Mouse (Mus musculus) fibroblast of lung, adult 2 months (primary cell): ENCODE measurements around the gene Immp2l.
"Not testable (repeated sequence)": the region's sequence is repeated elsewhere in the genome, so short reads cannot be mapped to it uniquely, and the experiment has no call there.

Experiments used
- DNase-seq: peaks from one replicate; pipeline ENCODE4 v3.0.0-alpha.2; 2011; ENCODE audit warnings: low read depth

The Immp2l gene

DNA sequence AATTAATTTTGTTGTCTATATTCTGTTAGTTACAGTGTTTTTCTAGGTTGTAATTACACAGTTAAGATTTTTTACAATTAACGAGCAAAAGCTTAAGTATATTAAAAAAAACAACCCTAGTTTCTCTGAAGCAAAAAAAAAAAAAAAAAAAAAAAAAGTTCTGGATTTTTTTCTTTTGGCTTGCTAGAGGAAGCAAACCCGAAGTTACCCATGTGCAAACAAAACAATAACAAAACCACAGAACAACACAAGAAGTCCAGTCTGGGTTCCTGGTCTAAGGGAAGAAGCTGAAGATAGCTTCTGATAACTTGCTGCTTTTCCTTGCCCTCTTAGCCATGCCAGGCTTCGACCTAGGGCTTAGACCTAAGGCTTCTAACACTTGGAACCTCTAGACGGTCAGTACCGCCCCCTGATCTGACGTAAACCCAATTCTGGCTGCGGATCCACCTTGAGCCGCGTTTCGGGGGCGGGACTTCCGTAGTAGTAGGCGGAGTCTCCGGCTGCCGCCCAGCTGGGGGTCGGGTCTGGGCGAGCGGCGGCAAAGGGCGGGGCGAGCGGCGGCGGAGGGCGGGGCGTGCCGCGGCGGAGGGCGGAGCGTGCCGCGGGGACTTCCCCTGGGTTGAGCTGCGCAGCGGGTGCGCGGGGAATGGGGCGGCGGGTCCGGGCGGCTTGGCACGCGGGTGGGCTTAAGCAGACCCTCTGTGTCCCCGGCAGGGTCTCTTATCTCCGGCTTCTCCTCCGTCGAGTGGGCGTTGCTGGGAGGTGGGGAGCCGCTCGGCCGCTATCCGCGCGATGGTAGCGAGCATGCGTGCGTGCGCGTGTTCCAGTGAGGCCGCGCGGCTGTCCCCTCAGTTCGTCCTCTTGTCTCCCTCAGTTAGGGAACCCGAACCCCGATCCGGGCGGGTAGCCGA is at the start of gene Immp2l:
Immp2l (plus strand) TSS at position 580 of the 911 bp plus-strand sequence.
- DNase-seq = peak; percentile 61

DNA sequence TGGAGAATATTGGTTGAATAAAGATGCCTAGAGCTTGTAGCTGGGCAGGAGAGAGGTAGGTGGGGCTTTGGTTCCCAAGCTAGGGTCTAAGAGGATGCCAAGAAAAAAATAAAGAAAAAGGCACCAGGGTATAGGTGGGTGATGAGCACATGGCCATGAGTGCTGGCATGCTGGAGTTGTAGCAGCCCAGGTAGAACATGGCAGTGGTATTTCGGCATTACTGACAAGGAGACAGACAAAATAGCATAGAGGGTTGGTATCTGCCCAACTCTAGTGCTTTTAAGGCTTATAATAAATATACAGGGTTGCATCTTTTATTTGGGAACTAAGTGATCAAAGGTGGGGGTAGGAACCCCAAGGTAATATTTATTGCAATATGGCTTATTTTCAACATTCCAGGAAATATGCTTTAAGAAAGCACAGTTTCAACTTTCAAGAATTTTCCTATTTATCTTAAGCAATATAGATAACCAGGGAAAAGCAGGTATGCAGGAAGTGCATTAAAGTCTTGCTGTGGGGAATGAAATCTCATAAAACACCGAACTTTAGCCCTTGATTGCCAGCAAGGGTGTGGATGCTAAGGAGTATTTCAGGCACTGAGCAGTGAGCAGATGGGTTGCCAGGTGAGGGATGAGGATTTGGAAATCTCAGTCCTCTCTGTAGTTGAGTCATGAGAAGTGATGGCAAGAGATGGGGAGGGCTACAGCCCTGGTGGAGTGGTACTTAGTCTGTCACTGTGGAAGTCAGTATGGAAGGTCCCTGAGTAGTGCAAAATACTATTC is 45.0 kb upstream of the Immp2l start:
- DNase-seq = no peak

DNA sequence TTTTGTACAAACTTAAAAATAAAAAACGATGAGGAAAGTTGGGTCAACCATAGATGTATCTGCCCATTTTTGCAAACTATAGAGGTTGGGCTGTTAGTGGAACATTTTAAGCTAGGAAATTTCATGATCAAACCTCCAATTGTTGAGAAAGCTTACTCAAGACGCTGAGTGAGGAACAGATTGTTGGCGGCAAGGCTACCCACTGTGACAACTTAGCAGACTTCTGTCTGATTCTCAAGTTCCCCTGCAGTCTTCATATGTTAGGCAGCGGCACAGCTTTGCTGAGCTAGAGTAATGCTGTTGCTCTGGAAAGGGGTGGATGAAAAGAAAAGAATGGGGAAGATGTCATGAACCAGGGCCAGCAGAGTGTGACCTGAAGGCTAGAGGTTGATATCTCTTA is 44.2 kb upstream of the Immp2l start:
- no peak for DNase-seq

DNA sequence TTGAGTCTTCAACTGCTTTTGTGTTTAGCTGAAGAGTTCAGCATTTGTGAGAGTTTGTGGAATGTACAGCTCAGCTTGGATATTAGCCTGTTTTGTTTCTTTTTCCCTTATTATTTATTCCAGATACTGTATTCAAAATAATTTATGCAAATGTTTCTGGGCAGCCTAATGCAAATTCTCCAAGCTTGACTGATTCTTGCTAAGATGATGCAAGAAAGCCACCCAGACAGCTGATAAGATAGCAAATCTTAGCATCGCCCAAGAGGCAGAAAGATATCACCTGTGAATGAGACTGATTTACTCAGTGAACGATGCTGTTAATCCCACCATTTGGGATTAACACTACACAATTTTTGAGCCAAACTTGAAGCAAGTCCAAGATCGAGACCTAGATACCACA is 43.7 kb upstream of the Immp2l start:
- no peak for DNase-seq

DNA sequence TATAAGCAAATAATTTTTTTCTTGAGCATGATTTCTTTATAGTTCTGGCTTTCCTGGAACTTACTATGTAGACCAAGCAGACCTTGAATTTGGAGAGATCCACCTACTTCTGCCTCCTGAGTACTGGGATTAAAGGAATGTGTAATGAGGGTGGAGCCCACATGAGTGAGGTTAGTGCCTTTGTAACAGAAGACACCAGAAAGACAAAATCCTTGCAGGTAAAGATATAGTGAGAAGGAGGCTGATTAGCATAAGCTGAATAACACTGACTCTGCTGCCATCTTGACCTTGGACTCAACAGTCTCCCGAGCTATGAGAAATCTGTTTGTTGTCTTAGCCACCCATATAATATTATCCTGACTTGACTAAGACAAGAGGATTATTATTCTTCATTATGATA is 40.9 kb upstream of the Immp2l start:
- no peak for DNase-seq

DNA sequence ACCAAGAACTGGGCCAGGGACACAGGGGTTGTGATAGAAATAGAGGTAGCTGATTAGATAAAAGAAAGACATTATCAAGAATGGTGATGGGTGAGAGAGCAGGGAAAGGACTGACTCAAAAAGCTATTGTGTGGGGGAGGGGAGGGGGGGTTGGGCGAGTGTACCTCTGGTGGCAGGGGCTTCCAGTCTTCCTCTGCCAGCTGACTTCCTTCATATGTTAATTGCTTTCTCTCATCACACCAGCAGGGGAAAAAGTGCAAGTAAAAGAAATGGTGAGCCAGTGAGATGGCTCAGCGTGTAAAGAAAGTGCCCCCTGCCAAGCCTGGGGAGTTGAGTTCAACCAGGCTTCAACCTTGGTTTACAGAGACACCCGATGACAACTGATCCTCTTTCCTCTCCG is 39.2 kb upstream of the Immp2l start:
- DNase-seq = no peak

DNA sequence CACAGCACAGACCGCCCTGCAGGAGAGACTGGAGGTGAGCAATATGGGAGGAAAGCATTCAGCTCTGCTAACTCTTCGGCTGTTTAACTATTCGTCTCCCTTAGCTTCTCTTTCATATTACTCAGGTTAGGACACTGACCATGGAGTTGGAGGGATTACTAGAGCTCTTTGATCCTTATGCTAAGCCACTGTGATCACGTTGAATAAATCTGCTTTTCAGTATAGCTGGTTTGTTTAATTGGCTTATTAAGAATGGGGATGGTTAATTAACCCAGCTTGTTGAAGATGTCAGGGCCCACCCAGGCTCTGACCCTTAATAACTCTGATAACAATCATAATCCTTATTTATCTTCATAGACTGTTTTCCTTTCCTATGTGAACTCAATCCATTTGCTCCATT is 38.1 kb upstream of the Immp2l start:
- no peak for DNase-seq

DNA sequence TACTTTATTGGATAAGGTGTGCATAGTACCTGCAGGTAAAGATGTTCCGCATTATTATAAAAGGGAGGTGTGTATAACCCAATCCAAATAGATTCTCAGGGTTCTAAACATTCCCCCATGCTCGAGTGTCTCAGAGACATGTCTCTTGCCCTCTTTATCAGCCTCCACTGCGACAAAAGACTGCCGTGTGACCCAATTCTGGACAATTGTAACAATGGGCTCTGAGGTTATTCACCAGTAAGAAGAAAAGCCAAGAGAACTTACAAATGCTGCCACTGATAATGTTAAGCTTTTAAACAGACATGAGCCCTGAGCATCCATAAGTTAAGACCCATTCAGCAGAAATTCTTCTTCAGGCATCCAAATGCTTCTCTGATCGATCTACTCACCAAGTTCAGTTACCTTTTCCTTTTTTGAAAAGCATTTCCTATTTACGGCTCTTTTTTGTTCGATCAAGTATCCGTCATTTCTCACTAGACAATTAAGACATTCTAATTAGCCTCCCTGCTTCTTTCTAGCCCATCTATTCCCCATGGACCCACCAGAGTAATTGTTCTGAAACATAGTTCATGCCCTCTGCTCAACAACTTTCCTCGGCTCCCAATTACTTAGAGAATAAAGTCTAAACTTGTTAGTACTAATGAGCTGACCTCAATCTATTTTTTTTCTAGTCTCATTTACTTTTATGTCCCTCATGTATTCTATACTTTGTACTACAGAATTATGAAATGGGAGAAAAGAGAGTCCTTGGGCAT is 35.4 kb upstream of the Immp2l start:
- DNase-seq = no peak

DNA sequence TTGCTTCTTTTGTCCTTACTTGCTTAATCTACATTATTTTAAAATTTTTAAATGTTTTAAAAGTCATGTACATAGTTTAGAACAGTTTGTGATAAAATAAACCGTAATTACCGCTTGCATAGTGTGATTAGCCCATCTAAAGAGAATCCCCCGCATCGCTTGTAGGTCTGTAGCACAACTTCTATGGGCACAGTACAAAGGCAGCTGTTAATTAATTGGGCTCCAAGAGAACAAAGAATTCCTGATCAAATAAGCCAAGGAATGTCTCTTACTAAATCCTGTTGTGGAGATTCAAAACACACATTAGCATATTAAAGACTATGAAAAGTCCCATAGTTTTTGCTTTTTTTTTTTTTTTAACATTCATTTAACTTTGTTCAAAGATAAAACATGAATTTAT is 32.2 kb upstream of the Immp2l start:
- DNase-seq = no peak

DNA sequence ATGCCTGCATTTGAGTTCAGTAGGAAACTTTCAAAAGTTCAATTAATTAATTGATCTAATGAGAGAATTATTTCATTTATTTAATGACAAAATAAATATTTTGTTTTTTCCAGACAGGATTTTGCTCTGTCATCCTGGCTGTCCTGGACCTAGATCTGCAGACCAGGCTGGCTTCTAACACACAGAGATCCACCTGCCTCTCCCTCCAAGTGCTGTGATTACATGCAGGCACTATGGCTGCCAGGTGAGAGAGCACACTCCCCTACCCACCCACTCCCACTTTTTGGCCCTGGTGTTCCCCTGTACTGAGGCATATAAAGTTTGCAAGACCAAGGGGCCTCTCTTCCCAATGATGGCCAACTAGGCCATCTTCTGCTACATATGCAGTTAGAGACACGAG is 31.7 kb upstream of the Immp2l start:
- DNase-seq = not testable (repeated sequence)

DNA sequence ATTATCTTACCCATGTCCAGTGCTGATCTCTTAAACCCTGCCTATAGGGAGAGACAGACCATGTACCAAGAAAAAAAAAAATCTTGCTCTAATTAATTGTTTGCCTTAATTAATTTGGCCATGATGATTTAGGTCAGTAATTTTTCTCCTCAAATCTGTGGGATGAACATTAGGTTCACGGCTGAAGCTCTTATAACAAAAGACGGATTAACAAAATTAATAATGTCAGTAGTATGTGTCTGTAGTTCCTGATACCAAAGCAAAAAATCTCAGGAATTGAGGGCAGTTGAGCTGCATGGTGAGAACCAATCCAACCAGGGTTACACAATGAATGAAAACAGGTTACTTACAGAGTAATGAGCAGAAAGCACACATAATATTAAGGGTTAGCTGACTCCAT is 29.0 kb upstream of the Immp2l start:
- DNase-seq = no peak

DNA sequence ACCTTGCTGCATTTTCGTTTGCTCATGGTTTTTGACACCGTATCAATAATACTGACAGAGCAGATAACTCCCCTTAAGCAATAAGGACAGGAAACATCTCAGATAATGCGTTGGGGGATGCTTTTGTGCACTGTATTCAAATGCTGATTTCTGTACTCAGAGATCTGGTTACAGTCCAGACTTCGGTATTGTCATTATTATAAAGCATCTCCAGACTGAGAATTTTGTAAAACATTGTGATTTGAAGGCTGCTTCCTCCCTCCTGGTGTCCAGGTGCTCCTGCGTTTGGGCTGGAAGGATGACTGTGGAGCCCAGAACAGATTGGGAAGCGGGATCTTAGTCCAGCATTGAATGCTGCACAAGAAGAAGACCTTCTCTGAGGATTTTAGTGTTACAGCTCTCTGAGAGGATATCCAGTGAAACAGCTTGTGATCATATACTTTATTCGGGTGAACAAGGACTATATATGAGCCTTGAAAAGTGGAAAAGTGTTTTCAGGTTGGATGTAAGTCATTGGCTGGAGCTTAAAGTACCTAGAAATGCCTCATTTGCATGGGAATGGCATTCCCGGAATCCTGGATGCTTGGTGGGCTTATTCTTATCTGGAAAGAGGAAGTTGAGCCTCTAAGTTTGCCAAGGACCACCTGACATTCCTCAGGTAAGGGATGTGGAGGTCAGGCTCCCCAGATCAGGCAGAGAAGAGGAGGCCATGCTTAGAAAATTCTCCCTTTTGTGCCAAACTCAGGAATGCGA is 28.1 kb upstream of the Immp2l start:
- no peak for DNase-seq

DNA sequence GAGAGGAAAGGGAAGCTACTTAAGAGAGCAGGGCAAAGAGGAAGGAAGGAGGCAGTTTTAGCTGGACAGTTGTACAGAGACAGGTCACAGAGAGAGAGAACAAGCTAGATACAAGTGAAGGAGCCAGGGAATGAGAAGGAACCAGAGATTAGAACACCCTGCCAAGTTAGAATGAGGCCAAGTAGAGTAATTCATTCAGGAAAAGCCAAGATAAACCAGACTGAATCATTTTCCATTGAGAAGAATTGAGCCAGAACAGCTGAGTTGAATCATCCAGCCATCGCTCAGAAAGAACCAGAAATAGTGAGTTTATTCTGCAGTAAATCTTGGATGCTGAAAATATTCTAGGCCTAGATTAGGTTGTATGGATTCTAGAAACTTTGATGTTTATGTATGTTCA is 1.4 kb upstream of the Immp2l start:
- peak; percentile 36 for DNase-seq

DNA sequence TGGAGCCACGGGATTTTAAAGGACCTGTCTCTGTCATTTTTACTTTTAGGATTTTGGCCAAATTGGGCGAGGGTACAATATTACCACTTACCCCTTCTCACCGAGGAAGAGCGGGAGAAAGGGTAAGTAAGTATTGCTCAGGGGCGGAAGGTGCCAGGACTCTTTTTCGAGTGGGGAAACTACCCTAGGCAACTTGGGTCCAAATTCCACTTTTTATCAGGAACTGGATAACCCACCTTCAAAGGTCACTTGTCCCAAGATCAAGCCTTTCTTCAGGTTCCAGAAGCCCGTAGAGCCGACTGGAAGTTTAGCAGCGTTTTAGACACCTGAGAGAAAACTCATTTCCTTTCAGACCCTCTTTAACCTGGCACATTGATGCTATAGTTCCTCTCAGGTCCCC is 622 bp downstream of the Immp2l start:
- DNase-seq = no peak

DNA sequence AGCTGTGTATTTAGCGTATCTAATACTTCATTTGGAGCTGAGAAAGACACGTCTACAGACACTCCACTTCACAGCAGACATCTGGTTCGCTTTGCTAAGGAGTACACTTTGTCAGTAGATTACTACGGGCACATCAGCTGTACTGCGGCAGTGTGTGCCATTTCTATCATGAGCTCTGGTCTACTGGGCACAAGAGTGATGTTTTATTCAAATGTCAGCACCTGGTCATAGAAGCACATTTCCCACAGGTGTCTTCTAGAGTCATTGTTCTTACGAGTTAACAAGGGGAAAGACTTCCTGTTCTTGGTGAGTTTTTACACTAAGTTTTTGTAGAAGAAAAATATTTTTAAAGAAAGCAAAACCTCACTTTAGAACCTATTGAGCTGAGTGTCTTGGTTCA is 3.6 kb downstream of the Immp2l start:
- DNase-seq = no peak

DNA sequence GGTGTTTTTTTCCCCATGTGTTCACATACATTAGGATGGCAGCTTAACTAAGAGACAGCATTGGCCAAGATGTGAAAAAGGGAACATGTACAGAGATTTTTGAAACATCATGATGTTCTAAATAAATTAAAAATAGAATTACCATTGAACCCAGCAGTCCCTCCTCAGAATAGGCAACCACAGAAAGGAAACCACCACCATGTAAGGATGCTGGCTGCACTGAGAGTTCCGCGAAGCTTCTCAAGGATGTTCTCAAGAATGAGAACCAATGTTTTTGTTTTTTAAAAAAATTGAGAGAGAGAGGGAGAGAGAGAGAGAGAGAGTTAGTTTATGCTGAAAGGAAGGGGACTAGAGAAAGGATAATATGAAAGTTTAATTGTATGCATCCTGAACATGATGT is 7.2 kb downstream of the Immp2l start:
- no peak for DNase-seq

DNA sequence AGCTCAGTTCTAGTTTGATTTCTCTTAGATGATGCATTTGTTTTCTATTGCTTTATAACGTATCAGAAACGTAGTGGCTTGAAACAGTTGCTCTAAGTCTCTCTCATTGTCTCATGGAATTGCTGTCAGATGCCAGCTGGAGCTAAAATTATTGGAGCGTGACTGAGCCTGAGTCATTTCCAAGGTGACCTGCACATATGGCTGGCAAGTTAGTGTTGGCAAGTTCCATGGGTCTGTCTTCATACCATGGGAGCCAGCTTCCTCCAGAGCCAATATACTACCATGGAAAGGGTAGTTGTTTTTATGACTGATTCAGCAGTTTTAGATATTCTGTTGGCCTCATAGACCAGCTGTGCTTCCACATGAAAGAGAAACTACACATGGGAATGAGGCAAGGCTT is 9.3 kb downstream of the Immp2l start:
- DNase-seq = peak; percentile 7

DNA sequence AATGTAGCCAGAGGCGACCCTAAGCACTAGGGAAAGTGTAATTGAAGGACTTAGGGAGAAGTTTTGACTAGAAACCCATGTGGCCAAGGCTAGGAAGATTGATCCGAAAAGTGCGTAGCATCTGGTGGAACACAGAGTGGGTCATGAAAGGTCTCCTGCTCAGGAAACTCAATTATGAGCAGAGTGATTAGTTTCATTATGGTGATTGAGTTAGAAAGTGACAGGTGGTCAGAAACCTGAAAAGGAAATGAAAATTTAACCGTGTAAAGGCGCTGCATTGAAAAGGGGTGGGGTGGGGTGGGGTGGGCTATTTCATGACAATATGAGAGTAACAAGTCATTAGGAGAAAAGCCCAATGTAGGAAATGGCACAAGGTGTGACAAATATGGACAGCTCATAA is 15.9 kb downstream of the Immp2l start:
- DNase-seq = no peak

DNA sequence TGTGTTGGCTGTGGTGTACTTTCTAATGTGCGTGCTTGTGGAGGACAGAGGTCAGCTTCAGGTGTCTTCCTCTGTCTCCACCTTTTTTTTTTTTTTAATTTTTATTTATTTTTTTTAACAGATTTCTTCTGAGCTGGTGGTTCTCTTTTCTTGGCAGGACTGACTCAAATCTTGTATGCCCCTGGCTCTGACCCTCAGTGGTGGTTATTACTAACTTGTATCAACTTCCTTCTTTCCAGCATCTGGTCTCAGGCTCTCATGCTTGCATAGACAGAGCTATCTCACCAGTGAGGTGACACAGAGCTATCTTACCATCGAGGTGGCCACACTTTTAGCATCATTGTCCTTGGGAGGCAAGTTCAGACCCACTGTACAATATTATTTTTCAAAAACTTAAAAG is 17.8 kb downstream of the Immp2l start:
- DNase-seq = no peak

DNA sequence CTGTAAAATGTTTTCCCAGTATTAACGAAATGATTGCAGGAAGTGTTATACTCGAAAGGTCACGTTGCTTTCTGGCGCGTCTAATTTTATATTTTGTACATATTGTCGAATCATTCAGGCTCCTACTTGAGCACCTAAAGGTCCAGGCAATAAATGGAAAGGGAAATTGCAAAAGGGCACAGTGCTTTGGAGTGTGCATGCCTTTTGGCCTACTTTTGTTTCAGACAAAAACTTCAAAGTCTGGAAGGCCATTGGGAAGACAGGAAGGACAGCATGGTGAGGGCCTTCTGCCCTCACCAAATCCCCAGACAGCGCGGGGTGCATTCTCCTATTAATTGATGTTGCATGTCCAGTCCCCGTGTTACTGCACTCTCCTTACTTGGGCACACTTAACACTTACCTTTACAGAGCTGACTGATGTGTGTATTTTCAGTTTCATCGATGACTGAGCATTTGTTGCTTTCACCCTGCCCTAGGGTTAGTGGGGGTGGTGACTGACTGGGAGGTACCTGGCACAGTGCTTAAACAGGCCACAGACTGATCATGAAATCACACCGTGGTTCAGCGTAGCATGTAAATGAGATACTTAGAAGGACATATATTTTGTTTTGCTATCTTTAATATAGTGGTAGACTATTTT is 20.7 kb downstream of the Immp2l start:
- no peak for DNase-seq

DNA sequence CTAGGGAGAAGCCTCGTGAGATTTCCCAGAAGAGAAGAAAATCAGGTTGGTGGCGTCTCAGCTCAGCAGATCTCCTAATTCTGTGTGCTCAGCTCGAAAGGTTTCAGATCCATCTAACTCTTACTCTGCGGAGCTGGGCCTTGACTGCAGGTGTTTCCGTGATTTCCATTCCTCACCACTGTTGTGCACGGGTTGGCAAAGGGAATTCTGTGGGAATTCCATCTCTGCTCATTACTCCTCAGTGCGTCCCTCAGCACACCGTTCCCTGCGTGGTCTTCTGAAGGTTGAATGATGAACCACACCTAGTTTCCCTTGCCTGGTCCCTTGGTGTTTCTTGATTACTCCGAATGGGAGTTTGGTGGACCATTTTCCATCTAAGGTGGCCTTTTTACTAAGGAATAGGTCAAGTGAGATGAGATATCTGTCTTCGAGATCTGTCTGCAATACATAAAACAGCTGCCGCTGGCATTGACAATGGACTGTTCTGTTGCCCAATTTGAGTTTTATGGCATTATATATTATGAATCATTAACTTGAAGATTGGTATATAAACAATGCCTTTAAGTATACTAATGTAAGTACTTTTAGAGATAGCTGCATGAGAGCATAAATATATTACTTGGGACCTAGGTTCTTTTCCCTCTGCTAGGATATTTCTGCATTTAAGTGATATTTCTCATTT is 23.3 kb downstream of the Immp2l start:
- no peak for DNase-seq
